Mouse (Mus musculus) intestine, embryonic 15.5 days (tissue): ENCODE data around the gene Itgb5. TPM values are rescaled to one million over a fixed set of nuclear protein-coding genes. Genes with fewer than 3 reads are reported as not detected.
A peak's percentile ranks its signal among the peaks of the same experiment; 100 is the strongest.

Experiments
- ATAC-seq: fragments of 200-750 bp; cut with Nextera tagmentation; 2 replicates; pipeline ENCODE4 v1.8.0; 2017; ENCODE audit warnings: moderate TSS enrichment, moderate library complexity
- H3K27ac ChIP-seq: fragments of 300-500 bp; sonication (generic); 2 replicates; pipeline ENCODE4 v1.5.1; 2015; ENCODE audit warnings: mild to moderate bottlenecking, inconsistent platforms
- H3K27me3 ChIP-seq: fragments of 300-500 bp; sonication (generic); replicated peaks from 2 replicates; pipeline ENCODE4 v1.6.1; 2015; ENCODE audit warnings: inconsistent platforms
- H3K36me3 ChIP-seq: fragments of 300-500 bp; sonication (generic); 2 replicates; pipeline ENCODE4 v1.6.1; 2015; ENCODE audit warnings: inconsistent platforms
- H3K4me1 ChIP-seq: fragments of 300-500 bp; sonication (generic); replicated peaks from 2 replicates; pipeline ENCODE4 v1.6.1; 2015; ENCODE audit warnings: inconsistent platforms
- H3K4me2 ChIP-seq: fragments of 300-500 bp; sonication (generic); replicated peaks from 2 replicates; pipeline ENCODE4 v1.6.1; 2015; ENCODE audit warnings: mild to moderate bottlenecking, inconsistent platforms
- H3K4me3 ChIP-seq: fragments of 300-500 bp; sonication (generic); replicated peaks from 2 replicates; pipeline ENCODE4 v1.5.1; 2015; ENCODE audit warnings: inconsistent platforms
- H3K9ac ChIP-seq: fragments of 300-500 bp; sonication (generic); 2 replicates; pipeline ENCODE4 v1.6.1; 2015; ENCODE audit warnings: inconsistent platforms
- H3K9me3 ChIP-seq: fragments of 300-500 bp; sonication (generic); 2 replicates; pipeline ENCODE4 v1.6.1; 2016; ENCODE audit warnings: inconsistent platforms
- WGBS: fragments of 180-500 bp; shearing (Covaris S2); methylation state at CpG from one replicate; pipeline ENCODE4 v1.1.7; 2015; 5-methylcytosine and 5-hydroxymethylcytosine counted together
- polyA plus RNA-seq: library from polyadenylated mRNA; unstranded; fragments of >200 nt; fragmentation: Nextera tagmentation; extraction: Ambion mirVana; gene quantifications from 2 replicates; pipeline ENCODE4 v1.2.1, GENCODE M21; 2015

Itgb5 gene
- polyA plus RNA-seq, 1 experiment from 2014 or later = 36.1 TPM

GRCm38 (mm10) chr16:33797860-33798259, 31.6 kb upstream of the Itgb5 start:
- WGBS = 51% methylated on average over 5 of the region's 5 CpGs
- no peaks in the 10 kb centered on the region for H3K36me3 ChIP-seq
- 0 out of 2 replicates have a peak, but pooled peaks cover 3% of the 10 kb centered on the region for H3K4me1 ChIP-seq
- no peak overlapping the region for H3K27ac ChIP-seq
- no peak overlapping the region for H3K9ac ChIP-seq
- no peak for ATAC-seq
- no peaks in the 10 kb centered on the region for H3K27me3 ChIP-seq
- H3K4me2 ChIP-seq = no peak overlapping the region; the same call in 1 of the 2 replicates
- no peak overlapping the region for H3K4me3 ChIP-seq
- H3K9me3 ChIP-seq = no peaks in the 10 kb centered on the region

- Histone ChIP-seq H3K9me3 (no peaks in the 10 kb centered on the region), H3K27me3 (no peaks in the 10 kb centered on the region), H3K4me2 (no peak overlapping the region), H3K9ac (no peak overlapping the region), H3K36me3 (no peaks in the 10 kb centered on the region; the same call in 1 of the 2 replicates), H3K27ac (no peak overlapping the region), H3K4me1 (no peaks in the 10 kb centered on the region), H3K4me3 (no peak overlapping the region)
- 71% methylated on average over 3 of the region's 3 CpGs for WGBS
- ATAC-seq = no peak
Measured at GRCm38 (mm10) chr16:33810002-33810401, 19.5 kb upstream of the Itgb5 start.

- no peak overlapping the region for H3K9ac ChIP-seq
- no peaks in the 10 kb centered on the region for H3K9me3 ChIP-seq
- no peak overlapping the region for H3K27ac ChIP-seq
- H3K4me2 ChIP-seq = no peak overlapping the region
- 0 out of 2 replicates have a peak, but pooled peaks cover 3% of the 10 kb centered on the region for H3K36me3 ChIP-seq
- no peak for ATAC-seq
- 84% methylated on average over 7 of the region's 7 CpGs for WGBS
- no peaks in the 10 kb centered on the region for H3K4me1 ChIP-seq
- H3K27me3 ChIP-seq = no peaks in the 10 kb centered on the region
- H3K4me3 ChIP-seq = no peak overlapping the region
Measured at GRCm38 (mm10) chr16:33818413-33819165, 10.9 kb upstream of the Itgb5 start.

- no peak overlapping the region for H3K27ac ChIP-seq
- H3K27me3 ChIP-seq = no peaks in the 10 kb centered on the region
- no peaks in the 10 kb centered on the region for H3K4me1 ChIP-seq
- no peak overlapping the region for H3K4me2 ChIP-seq
- H3K9ac ChIP-seq = no peak overlapping the region
- 18% methylated on average over 17 of the region's 17 CpGs for WGBS
- peak; percentile 76 for ATAC-seq
- no peak overlapping the region for H3K4me3 ChIP-seq
- H3K9me3 ChIP-seq = no peaks in the 10 kb centered on the region
- H3K36me3 ChIP-seq = 0 out of 2 replicates have a peak, but pooled peaks cover 3% of the 10 kb centered on the region
Measured at GRCm38 (mm10) chr16:33820269-33821178, 8.9 kb upstream of the Itgb5 start.

GRCm38 (mm10) chr16:33824603-33825002, 4.9 kb upstream of the Itgb5 start:
- ATAC-seq = no peak
- 91% methylated on average over 6 of the region's 6 CpGs for WGBS
- H3K27ac ChIP-seq = no peak overlapping the region
- H3K4me3 ChIP-seq = no peak overlapping the region
- H3K4me1 ChIP-seq = peaks cover 4% of the 10 kb centered on the region
- no peaks in the 10 kb centered on the region for H3K9me3 ChIP-seq
- H3K27me3 ChIP-seq = no peaks in the 10 kb centered on the region
- no peak overlapping the region for H3K9ac ChIP-seq
- H3K36me3 ChIP-seq = no peaks in the 10 kb centered on the region
- no peak overlapping the region for H3K4me2 ChIP-seq

GRCm38 (mm10) chr16:33828496-33828895, 969 bp upstream of the Itgb5 start:
- Histone ChIP-seq H3K4me2 (no peak overlapping the region), H3K9ac (no peak overlapping the region), H3K4me3 (no peak overlapping the region), H3K9me3 (no peaks in the 10 kb centered on the region), H3K4me1 (peaks cover 24% of the 10 kb centered on the region), H3K36me3 (no peaks in the 10 kb centered on the region), H3K27ac (no peak overlapping the region), H3K27me3 (no peaks in the 10 kb centered on the region)
- 90% methylated on average over 7 of the region's 7 CpGs for WGBS
- ATAC-seq = no peak

- no peaks in the 10 kb centered on the region for H3K27me3 ChIP-seq
- H3K4me2 ChIP-seq = peak overlapping the region; percentile 89
- no peaks in the 10 kb centered on the region for H3K9me3 ChIP-seq
- H3K4me1 ChIP-seq = peaks cover 32% of the 10 kb centered on the region
- WGBS = under 1% methylated on average over 70 of the region's 76 CpGs
- peak; percentile 77 for ATAC-seq
- H3K36me3 ChIP-seq = no peaks in the 10 kb centered on the region
- H3K9ac ChIP-seq = peak overlapping the region; percentile 83
- H3K4me3 ChIP-seq = peak overlapping the region; percentile 94
- H3K27ac ChIP-seq = peak overlapping the region; percentile 89
Measured at GRCm38 (mm10) chr16:33829842-33830511, 512 bp downstream of the Itgb5 start.

GRCm38 (mm10) chr16:33830512-33831105, 1.1 kb downstream of the Itgb5 start:
- 0 out of 2 replicates have a peak, but pooled peaks have one; percentile 20 for ATAC-seq
- Histone ChIP-seq H3K9ac (peak overlapping the region; percentile 83), H3K9me3 (no peaks in the 10 kb centered on the region), H3K4me3 (peak overlapping the region; percentile 94), H3K4me1 (peaks cover 32% of the 10 kb centered on the region), H3K36me3 (no peaks in the 10 kb centered on the region), H3K27me3 (no peaks in the 10 kb centered on the region), H3K4me2 (peak overlapping the region; percentile 89), H3K27ac (peak overlapping the region; percentile 89)
- WGBS = 7% methylated on average over 18 of the region's 18 CpGs

- H3K9ac ChIP-seq = no peak overlapping the region
- ATAC-seq = no peak
- H3K4me3 ChIP-seq = no peak overlapping the region
- H3K27ac ChIP-seq = 0 out of 2 replicates have a peak overlapping the region, but pooled peaks have one; percentile 25
- WGBS = 72% methylated on average over 6 of the region's 6 CpGs
- H3K4me1 ChIP-seq = peaks cover 32% of the 10 kb centered on the region
- no peak overlapping the region for H3K4me2 ChIP-seq
- no peaks in the 10 kb centered on the region for H3K9me3 ChIP-seq
- H3K27me3 ChIP-seq = no peaks in the 10 kb centered on the region
- no peaks in the 10 kb centered on the region for H3K36me3 ChIP-seq
Measured at GRCm38 (mm10) chr16:33832057-33832456, 2.6 kb downstream of the Itgb5 start.

- peak overlapping the region; percentile 23; the same call in 1 of the 2 replicates for H3K9ac ChIP-seq
- no peaks in the 10 kb centered on the region for H3K27me3 ChIP-seq
- no peak for ATAC-seq
- peak overlapping the region; percentile 73 for H3K4me2 ChIP-seq
- H3K27ac ChIP-seq = peak overlapping the region; percentile 25
- peak overlapping the region; percentile 24 for H3K4me3 ChIP-seq
- H3K4me1 ChIP-seq = peaks cover 34% of the 10 kb centered on the region
- WGBS = 10% methylated on average over 21 of the region's 21 CpGs
- no peaks in the 10 kb centered on the region for H3K9me3 ChIP-seq
- no peaks in the 10 kb centered on the region for H3K36me3 ChIP-seq
Measured at GRCm38 (mm10) chr16:33832728-33833428, 3.4 kb downstream of the Itgb5 start.

GRCm38 (mm10) chr16:33833429-33833753, 3.9 kb downstream of the Itgb5 start:
- no peaks in the 10 kb centered on the region for H3K36me3 ChIP-seq
- WGBS = 17% methylated on average over 5 of the region's 5 CpGs
- peak overlapping the region; percentile 24; the same call in 1 of the 2 replicates for H3K4me3 ChIP-seq
- H3K27me3 ChIP-seq = no peaks in the 10 kb centered on the region
- ATAC-seq = no peak
- 0 out of 2 replicates have a peak overlapping the region, but pooled peaks have one; percentile 11 for H3K27ac ChIP-seq
- H3K4me2 ChIP-seq = peak overlapping the region; percentile 73
- peak overlapping the region; percentile 44 for H3K9ac ChIP-seq
- peaks cover 34% of the 10 kb centered on the region for H3K4me1 ChIP-seq
- H3K9me3 ChIP-seq = no peaks in the 10 kb centered on the region
